Mouse (Mus musculus): ENCODE results near the gene Dab2ip.

Dab2ip gene

GRCm38 (mm10) chr2:35622261-35623103 lies 64.4 kb downstream of the Dab2ip start:
- no peak for DNase-seq (ENCODE audit: low read depth, low spot score)

- no peak for DNase-seq (ENCODE audit: low read depth, low spot score)
Observed at GRCm38 (mm10) chr2:35623104-35623377, 65.0 kb downstream of the Dab2ip start.

- DNase-seq (ENCODE audit: low read depth, low spot score), result no peak
Observed at GRCm38 (mm10) chr2:35623431-35624148, 65.5 kb downstream of the Dab2ip start.

GRCm38 (mm10) chr2:35624380-35625006 lies 66.4 kb downstream of the Dab2ip start:
- no peak for DNase-seq (ENCODE audit: low read depth, low spot score)

GRCm38 (mm10) chr2:35625007-35625380 lies 66.9 kb downstream of the Dab2ip start:
- DNase-seq (ENCODE audit: low read depth, low spot score), result no peak

- DNase-seq (ENCODE audit: low read depth, low spot score), result no peak
Observed at GRCm38 (mm10) chr2:35625526-35625925, 67.5 kb downstream of the Dab2ip start.

GRCm38 (mm10) chr2:35626181-35626727 lies 68.2 kb downstream of the Dab2ip start:
- no peak for DNase-seq (ENCODE audit: low read depth, low spot score)

- DNase-seq (ENCODE audit: low read depth, low spot score), result no peak
Observed at GRCm38 (mm10) chr2:35627298-35627898, 69.3 kb downstream of the Dab2ip start.

- no peak for DNase-seq (ENCODE audit: low read depth, low spot score)
Observed at GRCm38 (mm10) chr2:35628052-35628451, 70.0 kb downstream of the Dab2ip start.

GRCm38 (mm10) chr2:35628656-35629055 lies 70.6 kb downstream of the Dab2ip start:
- DNase-seq (ENCODE audit: low read depth, low spot score), result no peak

- no peak for DNase-seq (ENCODE audit: low read depth, low spot score)
Observed at GRCm38 (mm10) chr2:35629126-35629525, 71.1 kb downstream of the Dab2ip start.

GRCm38 (mm10) chr2:35633392-35633791 lies 75.3 kb downstream of the Dab2ip start:
- no peak for DNase-seq (ENCODE audit: low read depth, low spot score)

- DNase-seq (ENCODE audit: low read depth, low spot score), result no peak
Observed at GRCm38 (mm10) chr2:35634963-35635362, 76.9 kb downstream of the Dab2ip start.

- DNase-seq (ENCODE audit: low read depth, low spot score), result no peak
Observed at GRCm38 (mm10) chr2:35635541-35635940, 77.5 kb downstream of the Dab2ip start.

GRCm38 (mm10) chr2:35637880-35638535 lies 79.9 kb downstream of the Dab2ip start:
- DNase-seq (ENCODE audit: low read depth, low spot score), result peak; percentile 61

GRCm38 (mm10) chr2:35639799-35640198 lies 81.7 kb downstream of the Dab2ip start:
- DNase-seq (ENCODE audit: low read depth, low spot score), result no peak

- DNase-seq (ENCODE audit: low read depth, low spot score), result no peak
Observed at GRCm38 (mm10) chr2:35640576-35640975, 82.5 kb downstream of the Dab2ip start.

GRCm38 (mm10) chr2:35642224-35642623 lies 84.2 kb downstream of the Dab2ip start:
- no peak for DNase-seq (ENCODE audit: low read depth, low spot score)

GRCm38 (mm10) chr2:35646553-35646952 lies 88.5 kb downstream of the Dab2ip start:
- no peak for DNase-seq (ENCODE audit: low read depth, low spot score)

- no peak for DNase-seq (ENCODE audit: low read depth, low spot score)
Observed at GRCm38 (mm10) chr2:35649708-35650107, 91.6 kb downstream of the Dab2ip start.

GRCm38 (mm10) chr2:35651297-35651731 lies 93.2 kb downstream of the Dab2ip start:
- DNase-seq (ENCODE audit: low read depth, low spot score), result no peak

All from brain, embryonic 18.5 days (tissue).